Mouse (Mus musculus) common myeloid progenitor, adult 5-6 weeks (primary cell): ENCODE measurements around the gene 2610001J05Rik. TPM values are rescaled to one million over a fixed set of nuclear protein-coding genes. Genes with fewer than 3 reads are reported as not detected.
"Not testable (repeated sequence)": the region's sequence is repeated elsewhere in the genome, so short reads cannot be mapped to it uniquely, and the experiment has no call there.

Experiments used
- ATAC-seq: replicated peaks from 2 replicates; pipeline ENCODE4 v1.8.0; 2016; ENCODE audit warnings: low read depth, mild to moderate bottlenecking, moderate TSS enrichment, inconsistent platforms; ENCODE audit not compliant: poor library complexity, severe bottlenecking
- total RNA-seq: library from RNA; stranded (forward); fragments of 200-1000, 187-1606 nt; gene quantifications from 2 replicates; pipeline ENCODE4 v1.2.3, GENCODE M21; 2017

2610001J05Rik gene
- 64.0 and 67.7 TPM in 2 replicates for total RNA-seq

GRCm38 (mm10) chr6:13870919-13871624 lies at the start of gene 2610001J05Rik:
TSS of gene 2610001J05Rik (minus strand) at chr6:13871518.
- peak; percentile 98 for ATAC-seq

DNA sequence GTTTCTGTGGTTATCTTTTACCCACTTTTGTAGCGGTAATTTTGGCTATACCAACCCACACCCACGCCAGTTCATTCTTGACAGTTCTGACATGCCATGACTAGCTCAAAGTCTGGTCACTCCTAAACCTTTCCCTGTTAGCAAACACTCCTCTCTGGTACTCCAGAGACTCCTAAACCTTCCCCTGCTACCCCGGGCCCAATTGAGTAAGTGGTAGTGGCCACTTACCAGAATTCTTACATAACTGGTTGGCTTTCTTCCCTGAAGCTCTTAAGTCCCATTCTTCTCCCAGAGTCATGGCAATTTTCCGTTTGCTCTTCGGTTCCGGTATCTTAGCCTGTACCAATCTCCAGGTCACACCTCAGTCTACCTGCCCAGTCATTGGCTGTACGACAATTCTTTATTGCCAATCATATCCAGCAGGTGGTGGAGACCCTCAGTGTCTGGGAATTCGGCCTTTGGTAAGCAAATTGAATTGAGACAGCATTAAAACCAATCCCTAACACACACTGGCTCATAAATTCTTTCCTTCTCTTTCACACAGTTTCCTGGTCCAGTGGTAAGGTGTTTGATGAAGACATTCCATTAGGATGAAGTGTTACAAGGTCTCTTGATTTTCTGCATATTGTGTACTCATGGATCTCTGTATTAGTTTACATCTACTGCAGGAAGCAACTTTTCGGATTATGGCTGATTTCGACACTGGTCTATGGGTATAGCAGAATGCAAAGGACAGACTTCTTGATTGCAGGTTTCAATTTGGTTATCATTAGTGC lies 38.6 kb upstream of the 2610001J05Rik start:
- ATAC-seq = no peak

- ATAC-seq = no peak
These were observed 31.8 kb upstream of the 2610001J05Rik start for GRCm38 (mm10) chr6:13902941-13903627.

DNA sequence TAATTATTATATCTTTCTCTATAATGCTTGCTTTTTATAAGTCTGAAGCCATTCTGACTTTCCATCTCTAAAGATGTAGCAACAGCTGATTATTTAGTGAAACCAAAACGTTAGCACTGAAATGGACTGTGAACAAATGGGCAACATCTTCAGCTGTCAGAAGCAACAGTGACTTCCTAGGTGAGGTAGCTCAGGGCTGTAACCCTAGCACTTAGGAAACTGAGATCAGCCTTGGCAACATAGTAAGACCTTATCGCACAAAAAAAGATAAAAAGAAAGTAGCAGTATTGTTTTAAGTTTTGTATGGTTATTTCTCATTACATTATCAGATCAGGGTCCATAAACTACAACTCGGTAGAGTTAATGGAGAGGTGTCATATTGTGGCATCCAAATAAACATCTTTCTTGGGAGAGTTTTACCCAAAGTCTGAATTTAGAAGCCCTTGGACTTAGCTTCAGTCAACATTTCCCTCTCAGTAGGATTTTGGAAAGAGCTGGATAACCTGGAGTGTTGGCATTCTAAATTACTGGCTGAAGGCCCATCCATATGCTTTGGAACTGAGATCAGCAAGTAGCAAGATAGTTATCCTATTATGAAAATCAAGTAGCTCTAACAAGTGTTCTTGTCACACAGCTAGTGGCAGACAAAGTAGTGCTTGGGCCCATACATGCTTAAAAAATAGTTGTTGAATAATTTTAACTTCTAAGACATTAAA lies 13.7 kb upstream of the 2610001J05Rik start:
- no peak for ATAC-seq

GRCm38 (mm10) chr6:13882919-13883318 lies 11.6 kb upstream of the 2610001J05Rik start:
- ATAC-seq = no peak

DNA sequence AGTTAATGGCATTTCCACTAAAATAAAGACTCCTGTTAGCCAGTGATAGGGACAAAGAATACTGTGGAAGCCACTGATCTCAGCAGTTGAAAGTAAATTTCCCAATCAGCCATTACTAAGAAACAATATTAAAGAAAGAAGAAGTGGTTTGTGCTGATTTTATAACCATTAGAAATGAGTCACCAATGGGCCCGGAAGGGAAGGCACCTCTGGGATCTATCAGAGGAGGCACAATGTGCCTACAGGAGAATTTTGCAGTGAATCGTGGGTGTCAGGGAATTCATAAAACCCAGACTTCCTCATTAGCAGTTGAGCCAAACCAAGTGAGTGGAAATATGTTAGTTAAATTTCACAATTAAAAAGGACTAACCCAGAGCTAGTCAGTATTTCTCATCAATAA lies 2.6 kb upstream of the 2610001J05Rik start:
- ATAC-seq = 0 out of 2 replicates have a peak, but pooled peaks have one; percentile 20

- 0 out of 2 replicates have a peak, but pooled peaks have one; percentile 8 for ATAC-seq
These were observed 758 bp upstream of the 2610001J05Rik start for GRCm38 (mm10) chr6:13872076-13872475.

- ATAC-seq = peak; percentile 40; the same call in 1 of the 2 replicates
These were observed 274 bp upstream of the 2610001J05Rik start for GRCm38 (mm10) chr6:13871625-13871958.

DNA sequence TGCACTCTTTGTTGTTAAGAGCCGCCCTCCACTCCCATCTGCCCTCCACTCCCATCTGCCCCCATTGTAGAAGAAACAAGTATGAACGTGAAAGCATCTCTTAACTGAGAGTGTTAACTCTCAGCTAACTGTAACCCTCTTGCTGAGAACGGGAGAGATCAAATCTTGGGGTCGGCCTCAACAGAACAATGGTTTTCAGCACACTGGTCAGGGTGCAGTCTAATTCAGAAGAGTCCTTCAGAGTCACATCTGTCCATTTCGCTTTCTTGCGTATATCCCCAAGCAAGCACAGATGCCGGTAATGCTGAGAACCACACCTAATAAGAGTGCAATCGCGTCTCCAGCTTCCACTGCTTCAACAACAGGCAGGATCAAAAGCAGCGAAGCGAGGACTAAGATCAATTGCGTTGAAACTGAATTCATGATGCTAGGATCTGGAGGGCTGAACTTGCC lies 1.0 kb downstream of the 2610001J05Rik start:
- 0 out of 2 replicates have a peak, but pooled peaks have one; percentile 0 for ATAC-seq

DNA sequence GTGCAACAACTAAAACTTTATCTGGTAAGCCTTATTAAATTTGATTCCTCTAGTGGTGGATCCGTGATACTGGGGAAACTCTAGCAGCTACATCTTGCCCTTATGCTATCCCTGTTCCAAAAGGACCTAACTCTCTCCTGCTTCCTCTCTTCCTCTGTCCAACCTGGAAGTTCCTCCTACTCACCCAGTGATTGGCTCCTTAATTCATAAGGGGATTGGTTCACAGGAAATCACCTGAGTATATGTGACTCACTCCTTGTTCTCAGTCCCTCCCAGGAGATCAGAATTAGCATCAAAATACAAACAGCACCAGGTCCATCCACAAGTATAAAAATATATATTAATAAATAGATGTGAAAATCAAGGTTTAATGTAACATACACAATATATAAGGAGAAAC lies 10.7 kb downstream of the 2610001J05Rik start:
- ATAC-seq = no peak

DNA sequence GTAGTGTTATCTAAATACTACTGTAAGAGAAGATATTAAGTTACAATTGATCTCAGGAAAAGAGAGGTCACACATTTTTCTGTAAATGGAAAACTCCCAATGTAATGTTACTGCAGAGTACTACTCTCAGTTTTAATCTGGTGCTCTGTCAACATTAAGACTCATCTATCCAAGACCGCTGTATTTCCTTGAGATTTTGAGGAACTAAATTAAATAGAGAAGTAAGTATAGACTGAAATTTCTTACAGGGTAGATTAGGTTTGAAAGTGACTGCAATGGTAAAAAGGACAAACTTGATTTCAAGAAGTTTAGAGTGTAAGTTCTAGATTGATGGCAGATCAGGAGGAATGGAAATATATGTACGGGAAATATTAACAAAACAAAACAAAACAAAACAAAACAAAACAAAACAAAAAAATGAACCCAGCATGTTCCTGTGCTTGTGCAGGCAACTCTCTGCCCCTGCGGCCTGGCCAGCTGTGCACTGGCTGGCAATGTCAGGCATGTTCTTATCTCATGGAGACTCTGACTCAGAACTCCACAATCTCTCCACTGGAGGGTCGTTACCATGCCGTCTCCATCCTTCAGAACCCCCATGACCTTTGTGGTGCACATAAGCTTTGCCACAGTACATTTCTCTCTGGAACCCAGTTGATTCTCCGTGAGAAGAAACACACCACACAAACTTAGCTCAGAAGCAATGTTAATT lies 11.3 kb downstream of the 2610001J05Rik start:
- ATAC-seq = peak; percentile 93

- ATAC-seq = no peak
These were observed 17.1 kb downstream of the 2610001J05Rik start for GRCm38 (mm10) chr6:13854230-13854629.

- peak; percentile 54; the same call in 1 of the 2 replicates for ATAC-seq
These were observed 18.1 kb downstream of the 2610001J05Rik start for GRCm38 (mm10) chr6:13853244-13853643.

DNA sequence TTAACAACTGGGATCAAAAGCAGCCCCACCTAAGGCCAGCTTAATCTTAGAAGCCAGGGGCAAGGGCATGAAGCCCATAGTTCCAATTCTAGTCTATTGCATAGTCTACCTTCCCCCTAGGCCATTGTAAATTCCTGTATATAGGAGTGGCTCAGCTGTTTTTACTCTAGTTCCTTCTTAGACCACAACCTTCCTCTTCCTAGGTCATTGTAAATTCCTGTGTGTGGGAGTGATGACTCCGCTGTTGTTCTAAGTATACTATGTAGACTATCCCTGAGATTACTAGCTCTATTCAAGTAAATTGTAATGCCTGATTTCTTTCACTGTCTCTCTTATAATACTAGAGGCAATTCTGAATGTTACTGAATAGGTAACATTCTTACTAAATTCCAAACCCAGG lies 25.3 kb downstream of the 2610001J05Rik start:
- not testable (repeated sequence) for ATAC-seq

DNA sequence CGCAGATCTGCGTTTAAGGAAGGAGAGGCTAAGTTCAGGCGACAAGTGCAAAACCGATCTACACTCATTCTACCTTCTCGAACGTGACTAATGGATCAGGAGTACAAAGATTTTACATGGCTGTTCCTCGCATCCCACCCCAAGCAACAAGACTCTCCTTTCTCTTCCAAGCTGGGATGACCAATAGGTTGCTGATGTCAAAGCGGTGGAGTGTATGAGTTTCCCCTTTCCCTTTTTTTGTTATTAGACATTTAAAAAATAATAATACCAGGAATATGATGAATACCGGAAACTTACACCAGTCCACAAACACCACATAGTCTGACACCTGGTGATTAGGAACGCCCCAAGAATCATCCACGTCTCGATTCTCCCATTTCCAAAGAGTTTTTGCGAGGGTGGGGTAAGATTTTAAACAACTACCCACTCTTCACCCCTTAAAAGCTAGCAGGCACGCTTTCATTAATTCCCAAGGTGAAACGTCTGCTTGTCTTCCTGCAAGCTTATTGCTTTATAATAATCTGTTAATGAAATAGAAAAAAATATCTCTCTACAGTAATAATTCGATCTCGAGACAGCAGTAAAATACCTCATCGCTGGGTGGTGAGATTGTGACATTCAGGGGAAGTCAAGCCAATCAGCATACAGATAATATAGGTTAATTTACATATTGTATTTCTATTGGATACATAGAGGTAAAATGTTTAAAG lies 31.8 kb downstream of the 2610001J05Rik start, which contains the start of gene Gpr85:
TSS of gene Gpr85 (minus strand) at position 598 of the 710 bp plus-strand sequence.
- ATAC-seq = peak; percentile 68

GRCm38 (mm10) chr6:13838677-13839344 lies 32.5 kb downstream of the 2610001J05Rik start:
- ATAC-seq = peak; percentile 73

DNA sequence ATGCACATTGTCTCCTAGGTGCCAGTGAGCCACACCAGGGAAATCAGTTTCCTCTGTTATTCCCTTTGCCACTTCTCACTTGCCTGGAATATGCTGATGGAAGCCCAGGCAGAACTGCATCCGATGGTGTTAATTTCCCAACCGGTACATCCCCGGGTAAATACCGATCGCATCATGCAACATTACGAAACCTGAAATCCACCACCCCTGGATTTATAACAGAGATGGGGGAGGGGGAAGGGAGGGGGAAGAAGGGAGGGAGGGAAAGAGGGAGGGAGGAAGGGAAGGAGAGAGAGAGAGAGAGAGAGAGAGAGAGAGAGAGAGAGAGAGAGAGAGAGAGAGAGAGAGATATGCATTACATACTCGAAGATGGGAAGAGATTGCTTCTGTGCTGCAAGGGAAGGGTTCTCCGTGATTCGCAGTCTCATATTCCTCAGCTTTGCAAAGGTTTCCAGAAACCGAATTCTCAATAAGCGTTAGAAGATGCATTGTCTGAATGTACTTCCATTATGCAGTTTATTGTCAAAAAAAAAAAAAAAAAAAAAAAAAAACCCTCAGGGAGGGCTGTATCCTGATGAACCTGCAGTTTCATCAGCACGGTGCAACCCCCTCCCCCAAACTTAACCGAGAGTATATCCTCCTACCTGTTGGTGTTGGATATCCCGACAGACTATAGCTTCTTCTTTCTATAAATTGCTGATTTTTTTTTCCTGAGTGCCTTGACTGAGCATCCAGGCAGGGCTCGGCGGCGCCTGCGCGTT lies 33.2 kb downstream of the 2610001J05Rik start:
- ATAC-seq = no peak
